26 mouse cellular contexts compared by ENCODE assay signal in genomic region chr6:141857735-141858531, GRCm38 (mm10). TPM values are rescaled to one million over a fixed set of nuclear protein-coding genes. Genes with fewer than 3 reads are reported as not detected.
DNase-seq lines count a peak whose midpoint lies in the region; TF ChIP-seq lines count a peak whose summit lies in the region.
"Had no signal": no experiment of that assay in that cellular context is flagged by ENCODE, and none has a peak within 500 bp of the region (broad histone marks: within the 10 kb centered on the region; RNA-seq: fewer than 3 reads in every experiment).

No protein-coding gene starts in this region.

- no peak for DNase-seq in layer of hippocampus, adult 2 months (ENCODE audit: low spot score in 2 of 2)
- no peak for DNase-seq in layer of hippocampus, adult 18-20 months (ENCODE audit: low spot score in 2 of 2)
- peak; percentile 51 for DNase-seq in lung, postnatal 14 days
- DNase-seq in lung, adult 2 months = no peak
- peak; percentile 50 for DNase-seq in lung, postnatal 36 days
- DNase-seq in retina, postnatal 1 day = peak; percentile 25
- DNase-seq: adrenal gland, postnatal 25 days; B cell, adult 2 months; cerebellum, adult 11-12 months; cerebellum, postnatal 25 days; gastrocnemius, postnatal 25 days; heart, adult 11 months; heart, postnatal 36 days; kidney, postnatal 14 days; thymus, adult 2 months; thymus, postnatal 36 days had no signal

- no peak overlapping the region for H3K4me3 ChIP-seq in layer of hippocampus, adult 2 months
- no peak overlapping the region for H3K4me3 ChIP-seq in lung, adult 2 months (replicated peaks; ENCODE audit: extremely low read depth, low read depth, low read length)
- H3K4me3 ChIP-seq: hindbrain, embryonic 13.5 days; limb, embryonic 13.5 days; megakaryocyte, embryonic 14.5 days; midbrain, embryonic 13.5 days had no signal

- 0 out of 2 replicates have a peak overlapping the region, but pooled peaks have one; percentile 39 for H3K27ac ChIP-seq in layer of hippocampus, adult 2 months
- H3K27ac ChIP-seq: hindbrain, embryonic 13.5 days; limb, embryonic 13.5 days; liver, embryonic 14.5 days; midbrain, embryonic 13.5 days had no signal

- TF ChIP-seq CTCF in layer of hippocampus, adult 2 months (conservative IDR thresholded peaks at IDR 0.05) = no peak
- TF ChIP-seq CTCF in lung, adult 2 months (IDR thresholded peaks at IDR 0.05; ENCODE audit: insufficient read depth, low read length) = no peak

- no peak for TF ChIP-seq POLR2A in lung, adult 2 months (IDR thresholded peaks at IDR 0.05; ENCODE audit: borderline replicate concordance, extremely low read depth, low read depth, low read length)

- 49% methylated on average over 8 of the region's 8 CpGs for WGBS in lung, adult 2 months

- H3K4me1 ChIP-seq in lung, adult 2 months (ENCODE audit: control insufficient read depth, insufficient read depth, low read length) = no peaks in the 10 kb centered on the region
- H3K4me1 ChIP-seq: hindbrain, embryonic 13.5 days; limb, embryonic 13.5 days; megakaryocyte, embryonic 14.5 days had no signal

RNA-seq across cellular contexts. Expression of gene Slco1a4, which starts 1.9 kb away (rescaled TPM):
- total RNA-seq in layer of hippocampus, adult 2 months (2021) = 10 to 100 TPM; 35.7 to 38.5 TPM
- 10 to 100 TPM; 21.8 to 25.7 TPM for total RNA-seq in layer of hippocampus, adult 18-20 months (2021)
- polyA plus RNA-seq in lung, adult 2 months (2012; rRNA removed) = 0.02 TPM in 1 of 2 replicates, not detected in the other
- total RNA-seq: gastrocnemius, adult 18-20 months; neutrophil, adult 5-6 weeks had no signal
- polyA plus RNA-seq: embryonic facial prominence, embryonic 11.5 days; heart, embryonic 11.5 days; liver, embryonic 14.5 days; lung, embryonic 16.5 days; thymus, adult 2 months had no signal

Comparison
In these comparisons a context has a peak if more than half of its experiments do, and no peak if none do; other contexts are left out.
1. DNase-seq: peak in lung, postnatal 14 days (single experiment), lung, postnatal 36 days (single experiment) and retina, postnatal 1 day (single experiment); none in layer of hippocampus, adult 2 months (0 of 2), layer of hippocampus, adult 18-20 months (0 of 2) and lung, adult 2 months (single experiment).